Mouse (Mus musculus) urinary bladder, adult 18-20 months (tissue): ENCODE results near the gene Ppp1r37.

Experiments
- DNase-seq, 2 experiments: peaks; one replicate each; pipeline ENCODE4 v3.0.0; 2022; ENCODE audit warnings: low spot score in 2 of 2, mixed read lengths in 2 of 2

Ppp1r37 gene

DNA sequence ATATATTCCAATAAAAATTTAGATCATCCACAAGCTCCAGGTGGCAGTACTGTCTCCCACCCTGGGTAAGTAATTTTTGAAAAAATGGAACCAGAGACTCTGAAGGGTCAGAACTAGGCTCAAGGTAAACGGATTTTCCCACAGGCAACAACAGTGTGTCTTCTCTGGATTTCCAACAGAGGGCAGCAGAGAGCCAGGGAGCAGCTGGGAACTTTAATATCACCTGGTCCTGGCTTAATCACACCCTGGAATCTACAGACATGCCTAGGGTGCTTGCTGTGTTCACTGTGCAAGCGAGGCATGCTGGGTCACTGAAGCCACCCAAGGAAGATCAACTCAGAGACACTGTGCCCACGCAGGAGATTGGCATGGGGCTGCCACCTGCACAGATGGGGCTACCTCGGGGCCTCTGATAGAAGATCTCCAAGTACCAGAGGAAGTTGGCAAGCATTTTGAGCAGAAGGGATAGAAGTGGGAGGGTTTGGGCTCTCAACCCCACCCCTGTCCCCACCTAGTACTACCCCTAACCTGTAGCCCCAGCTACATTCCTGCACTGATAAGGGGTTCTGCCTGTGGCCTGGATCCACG lies 59.3 kb downstream of the Ppp1r37 start:
- DNase-seq = peak; percentile 34 to 48

DNA sequence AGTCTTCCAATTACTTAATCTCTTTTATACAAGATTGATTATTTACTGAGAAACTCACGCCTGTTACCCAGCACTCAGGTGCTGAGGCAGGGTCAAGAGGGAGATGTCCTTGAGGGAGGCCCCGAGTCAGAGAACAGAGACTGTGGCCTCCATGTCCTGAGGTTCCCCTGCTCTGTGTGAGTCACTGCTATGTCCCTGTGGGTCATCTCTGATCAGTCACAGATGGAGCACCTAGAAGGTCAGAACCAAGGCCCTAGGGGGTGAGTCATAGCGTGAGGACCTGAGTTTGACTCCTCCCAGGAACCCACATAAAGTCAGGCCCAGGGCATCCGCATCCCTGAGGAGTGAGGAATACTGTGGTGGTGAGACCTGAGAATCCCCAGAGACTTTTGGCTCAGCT lies 61.2 kb downstream of the Ppp1r37 start:
- DNase-seq = no peak

- DNase-seq = no peak
These were observed 62.2 kb downstream of the Ppp1r37 start for GRCm38 (mm10) chr7:19500420-19501363.

DNA sequence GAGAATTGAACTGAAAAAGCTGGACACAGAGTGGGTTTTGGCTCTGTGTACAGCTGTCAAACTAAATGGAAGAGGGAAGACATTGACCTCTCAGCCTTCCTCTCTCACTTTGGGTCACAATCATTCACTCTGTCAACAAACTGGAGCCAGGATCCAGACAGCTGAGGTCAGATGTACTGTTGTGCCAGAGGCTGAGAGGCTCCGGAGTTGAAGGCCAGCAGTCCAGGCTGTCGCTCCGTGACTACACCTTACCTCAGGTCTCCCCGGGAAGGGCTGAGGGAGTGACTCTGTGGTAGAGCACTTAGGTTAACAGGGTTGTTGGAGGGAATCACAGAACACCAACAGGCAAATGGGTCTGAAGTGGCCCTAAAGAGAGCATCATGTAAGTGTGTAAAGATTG lies 64.5 kb downstream of the Ppp1r37 start:
- no peak for DNase-seq

- DNase-seq = no peak
These were observed 66.7 kb downstream of the Ppp1r37 start for GRCm38 (mm10) chr7:19496214-19496555.

GRCm38 (mm10) chr7:19495521-19496213 lies 67.2 kb downstream of the Ppp1r37 start:
- DNase-seq = no peak

DNA sequence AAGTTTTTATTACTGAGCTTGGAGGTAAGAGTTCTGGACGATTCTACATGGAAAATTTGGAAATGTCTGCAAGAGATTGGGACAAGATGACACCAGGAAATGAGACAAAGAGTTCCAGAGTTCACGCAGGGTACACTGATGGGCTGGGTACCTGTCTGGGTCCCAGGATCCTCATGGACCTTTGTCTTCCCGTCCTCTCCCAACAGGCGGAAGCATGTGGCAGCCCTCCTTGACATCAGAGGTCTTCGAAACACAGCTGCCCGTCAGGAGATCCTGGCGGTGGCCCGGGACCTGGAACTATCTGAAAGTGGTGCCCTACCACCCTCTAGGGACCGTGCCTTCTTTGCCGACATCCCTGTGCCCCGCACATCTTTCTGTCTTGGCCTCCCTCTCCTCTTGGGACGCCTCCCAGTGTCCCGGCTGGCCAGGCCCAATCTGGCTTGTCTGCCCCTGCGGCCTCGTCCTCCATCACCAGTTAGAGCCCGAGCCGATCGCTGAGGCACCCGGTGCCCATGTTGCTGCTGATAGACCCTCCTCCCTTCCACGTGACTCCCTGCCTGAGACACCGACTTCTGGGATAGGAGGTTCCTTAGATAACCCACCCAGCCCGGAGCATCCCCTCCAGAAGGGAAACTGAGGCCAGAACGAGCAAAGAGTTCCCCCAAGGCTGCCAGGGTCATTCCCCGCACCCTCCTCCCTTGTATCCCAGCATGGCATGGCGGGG lies 68.0 kb downstream of the Ppp1r37 start:
- no peak for DNase-seq

DNA sequence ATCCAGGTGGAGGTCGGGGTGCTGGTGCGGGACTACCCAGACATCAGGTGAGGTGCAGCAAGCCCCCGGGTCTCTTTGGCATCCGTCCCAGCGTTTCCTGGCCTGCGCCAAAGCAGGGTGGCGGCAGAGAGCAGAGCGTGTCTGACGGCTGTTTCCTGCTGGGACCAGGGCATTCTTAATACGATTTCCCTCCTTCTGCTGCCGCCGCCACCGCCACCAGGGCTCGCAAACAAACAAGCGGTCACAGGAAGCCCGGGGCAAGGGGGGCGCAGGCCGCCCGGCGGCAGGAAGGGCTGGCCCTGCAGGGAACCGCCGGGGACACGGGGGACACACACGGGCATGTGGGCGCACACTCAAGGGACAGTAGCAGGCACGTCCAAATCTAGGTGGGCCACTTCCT lies 71.1 kb downstream of the Ppp1r37 start:
- DNase-seq = peak in 1 of 2 experiments; percentile 31

DNA sequence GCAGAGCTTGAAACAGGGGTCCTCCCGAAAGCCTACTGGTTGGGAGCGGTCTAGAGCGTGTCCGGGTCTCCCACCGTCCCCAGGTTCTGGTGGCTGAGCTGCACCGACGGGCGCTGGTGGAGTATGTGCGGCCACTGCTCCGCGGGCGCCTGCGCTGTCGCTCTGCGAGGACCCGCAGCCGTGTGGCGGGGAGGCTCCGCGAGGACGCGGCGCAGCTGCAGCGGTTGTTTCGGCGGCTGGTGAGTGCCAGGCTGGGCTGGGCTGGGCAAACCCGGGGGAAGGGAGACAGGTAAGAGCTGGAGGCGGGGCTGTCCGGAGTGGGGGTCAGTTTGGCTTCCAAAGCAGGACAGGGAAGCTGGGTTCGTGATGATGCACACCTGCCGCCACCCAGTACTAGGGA lies 73.4 kb downstream of the Ppp1r37 start:
- no peak for DNase-seq

- DNase-seq = no peak
These were observed 76.3 kb downstream of the Ppp1r37 start for GRCm38 (mm10) chr7:19486549-19486948.

- DNase-seq = no peak
These were observed 77.4 kb downstream of the Ppp1r37 start for GRCm38 (mm10) chr7:19485488-19485887.

- DNase-seq = no peak
These were observed 79.6 kb downstream of the Ppp1r37 start for GRCm38 (mm10) chr7:19483281-19483680.
